Mouse (Mus musculus): Measurements from ENCODE around the gene Dazap2.
"Not testable (repeated sequence)": the region's sequence is repeated elsewhere in the genome, so short reads cannot be mapped to it uniquely, and the experiment has no call there.

Gene Dazap2

DNA sequence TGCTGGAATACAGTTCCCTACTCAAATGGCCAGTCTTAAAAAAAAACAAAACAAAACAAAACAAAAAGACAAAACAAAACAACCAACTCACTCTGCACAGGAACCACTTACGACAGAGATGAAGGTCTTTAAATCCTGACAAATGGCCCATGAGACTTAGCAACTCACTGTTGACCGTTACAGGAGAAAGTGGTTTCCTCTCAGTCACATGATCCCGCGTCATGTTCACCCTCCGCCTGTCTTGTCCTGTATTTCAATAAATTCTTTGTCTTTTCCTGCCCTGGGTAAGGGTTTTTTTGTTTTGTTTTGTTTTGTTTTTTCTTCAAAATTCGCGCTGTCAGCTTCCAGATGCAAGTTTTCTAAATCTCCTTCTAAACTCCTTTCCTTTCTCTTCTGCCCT is 3.2 kb upstream of the Dazap2 start:
- no peak for DNase-seq (ENCODE audit: extremely low spot score)

GRCm38 (mm10) chr15:100612432-100612831 is 2.7 kb upstream of the Dazap2 start:
- no peak for DNase-seq (ENCODE audit: extremely low spot score)

- peak; percentile 77 for DNase-seq (ENCODE audit: extremely low spot score)
Measured at GRCm38 (mm10) chr15:100613584-100613983, 1.6 kb upstream of the Dazap2 start.

DNA sequence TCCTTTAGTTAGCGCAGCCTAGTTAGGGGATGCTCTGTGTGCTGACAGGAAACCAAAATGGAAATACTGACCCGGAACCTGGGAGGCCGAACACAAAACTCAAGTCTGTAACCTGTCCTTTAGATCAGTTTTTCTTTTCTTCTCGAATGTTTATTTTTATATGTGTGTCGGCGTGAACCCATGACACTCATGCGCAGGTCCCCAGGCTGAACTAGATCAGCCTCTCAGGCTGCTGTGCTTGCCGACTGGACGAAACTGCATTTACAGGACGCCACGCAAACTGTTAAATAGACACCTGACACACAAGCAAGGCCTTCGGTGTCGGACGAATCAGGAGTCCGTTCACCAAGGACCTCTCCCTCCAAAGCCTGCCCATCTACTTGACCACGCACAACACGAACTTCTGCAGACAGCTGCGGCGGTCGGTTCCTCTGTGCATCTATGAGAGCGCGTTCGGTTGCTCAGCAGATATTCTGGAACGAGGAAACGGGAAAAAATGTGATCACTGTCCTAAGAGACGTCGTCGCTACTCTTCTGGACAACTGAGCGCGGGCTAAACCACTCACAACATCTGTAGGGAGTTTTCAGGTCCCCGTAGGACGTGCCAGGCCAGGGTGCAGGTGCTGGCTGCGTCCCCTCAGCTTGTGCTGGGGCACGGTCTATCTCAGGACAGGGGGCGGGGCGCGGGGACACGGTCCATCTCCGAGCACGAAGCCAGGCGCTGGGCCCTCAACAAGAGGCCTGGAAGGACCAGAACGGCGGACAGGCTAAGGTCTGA is 742 bp upstream of the Dazap2 start:
- no peak for DNase-seq (ENCODE audit: extremely low spot score)

DNA sequence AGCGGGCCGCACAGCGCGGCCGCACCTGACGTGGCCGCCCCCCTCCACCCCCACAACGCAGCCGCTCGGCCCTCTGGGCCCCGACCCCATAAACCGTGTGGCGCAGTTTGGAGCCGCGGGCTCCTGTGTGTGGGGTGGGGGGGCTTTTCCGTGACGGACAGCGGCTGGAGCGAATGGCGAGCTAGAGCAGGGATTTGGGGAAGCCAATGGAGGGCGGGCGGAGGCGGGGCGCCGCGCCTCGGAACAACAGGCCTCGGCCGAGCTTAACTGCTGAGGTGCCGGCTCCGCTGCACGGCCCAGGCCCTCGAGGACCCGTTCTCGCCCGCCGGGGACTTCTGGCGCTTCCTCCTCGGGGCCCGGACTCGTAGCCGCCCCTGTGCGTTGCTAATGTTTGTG is 674 bp downstream of the Dazap2 start:
- peak; percentile 90 for DNase-seq (ENCODE audit: extremely low spot score)

- DNase-seq (ENCODE audit: extremely low spot score), result no peak
Measured at GRCm38 (mm10) chr15:100616221-100616620, 1.1 kb downstream of the Dazap2 start.

GRCm38 (mm10) chr15:100619200-100619599 is 4.1 kb downstream of the Dazap2 start:
- DNase-seq (ENCODE audit: extremely low spot score), result no peak

DNA sequence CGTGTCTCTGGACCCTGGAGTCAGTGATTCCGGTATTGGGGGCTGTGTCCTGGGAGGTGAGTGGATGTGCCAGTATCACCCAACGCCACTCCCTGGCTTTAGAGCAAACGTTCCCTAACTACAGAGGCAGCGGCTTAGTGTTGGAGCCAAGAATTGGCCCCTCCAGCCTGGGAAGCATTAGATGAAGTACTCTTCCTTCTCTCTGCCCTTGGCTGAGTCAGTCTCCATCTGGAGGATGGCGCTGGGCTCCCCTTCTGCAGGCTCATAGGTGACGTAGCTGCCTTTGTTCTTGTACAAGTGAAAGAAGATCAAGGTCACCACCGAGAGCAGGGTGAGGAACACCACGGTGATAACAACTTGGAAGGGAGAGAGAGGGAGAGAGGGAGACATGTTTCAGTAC is 6.5 kb downstream of the Dazap2 start:
- DNase-seq (ENCODE audit: extremely low spot score), result not testable (repeated sequence)

- DNase-seq (ENCODE audit: extremely low spot score), result no peak
Measured at GRCm38 (mm10) chr15:100622164-100622563, 7.0 kb downstream of the Dazap2 start.

DNA sequence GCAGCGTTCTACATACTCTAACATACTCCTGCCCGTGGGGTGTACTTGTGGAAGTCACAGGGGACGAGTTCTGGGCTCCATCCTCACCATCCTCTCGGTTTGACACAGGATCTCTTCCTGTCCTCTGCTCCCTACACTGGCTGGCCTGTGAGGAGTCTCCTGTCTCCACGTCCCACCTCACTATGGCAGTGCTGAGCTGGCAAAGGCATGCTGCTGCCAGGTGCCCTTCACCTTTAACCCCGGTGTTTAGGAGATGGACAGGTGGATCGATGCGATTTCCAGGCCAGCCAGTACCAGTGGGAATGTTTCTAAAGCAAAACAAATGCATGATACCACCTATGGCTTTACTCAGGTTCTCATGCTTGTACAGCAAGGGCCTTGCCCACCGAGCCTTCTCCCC is 8.6 kb downstream of the Dazap2 start:
- no peak for DNase-seq (ENCODE audit: extremely low spot score)

DNA sequence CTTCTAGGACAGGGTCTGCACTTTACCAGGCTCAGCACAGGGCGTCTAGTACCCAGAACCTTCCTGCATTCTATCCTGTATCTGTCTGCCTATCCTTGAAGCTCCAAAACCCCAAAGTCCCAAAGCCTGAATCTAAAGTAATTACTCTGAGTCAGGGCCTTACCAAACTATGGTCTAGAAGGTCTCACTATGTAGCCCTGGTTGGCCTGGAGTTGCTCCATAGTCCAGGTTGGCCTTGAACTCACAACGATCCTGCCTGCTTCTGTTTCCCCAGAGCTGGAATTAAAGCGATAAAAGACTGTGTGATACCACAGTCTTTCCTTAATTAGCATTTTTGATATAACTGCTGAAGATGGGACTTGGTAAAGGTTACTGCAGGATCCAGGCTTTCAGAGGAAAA is 9.3 kb downstream of the Dazap2 start:
- DNase-seq (ENCODE audit: extremely low spot score), result no peak

DNA sequence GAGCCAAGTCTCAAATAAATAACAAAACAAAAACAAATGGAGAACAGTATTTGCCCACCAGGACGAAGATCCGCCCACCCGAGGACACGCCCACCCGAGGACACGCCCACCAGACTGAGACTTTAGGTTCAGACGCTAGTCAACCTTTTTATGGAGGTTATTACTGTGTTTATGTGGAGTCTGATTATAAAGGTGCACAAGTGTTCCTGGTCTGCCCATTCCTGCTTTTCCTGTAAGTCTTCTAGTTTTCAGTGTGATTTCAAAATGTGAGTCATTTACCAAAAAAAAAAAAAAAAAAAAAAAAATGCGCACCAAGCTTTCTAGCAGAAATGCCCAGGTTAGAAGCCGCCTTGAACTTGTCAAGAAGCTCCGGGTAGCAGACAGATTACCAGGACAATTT is 12.1 kb downstream of the Dazap2 start:
- DNase-seq (ENCODE audit: extremely low spot score), result no peak

DNA sequence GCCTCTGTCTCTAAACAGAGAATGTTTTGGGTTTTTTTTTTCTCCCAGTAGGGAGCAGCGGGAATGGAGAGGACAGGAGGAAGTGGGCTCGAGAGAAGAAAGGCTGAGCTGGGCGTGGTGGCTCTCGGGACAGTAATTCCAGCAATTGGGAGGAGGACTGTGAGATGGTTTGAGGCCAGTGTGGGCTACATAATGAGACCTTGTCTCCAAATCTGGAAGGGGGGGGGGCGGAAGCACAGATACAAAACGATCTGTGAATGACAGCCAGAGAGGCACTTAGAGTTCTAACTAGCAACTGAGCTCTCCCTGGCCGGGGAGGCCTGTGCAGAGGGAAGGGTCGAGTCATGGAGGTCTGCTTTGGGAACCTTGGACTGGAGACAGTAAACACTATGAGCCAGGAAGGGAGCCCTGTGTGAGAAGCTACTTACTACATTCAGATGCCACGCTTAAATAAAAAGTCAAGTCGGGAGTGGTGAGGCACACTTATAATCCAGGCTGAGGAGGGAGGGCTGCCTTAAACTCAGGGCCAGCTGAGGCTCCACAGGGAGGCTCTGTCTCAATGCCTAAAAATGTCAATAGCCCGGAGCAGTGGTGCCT is 12.7 kb downstream of the Dazap2 start:
- DNase-seq (ENCODE audit: extremely low spot score), result no peak

DNA sequence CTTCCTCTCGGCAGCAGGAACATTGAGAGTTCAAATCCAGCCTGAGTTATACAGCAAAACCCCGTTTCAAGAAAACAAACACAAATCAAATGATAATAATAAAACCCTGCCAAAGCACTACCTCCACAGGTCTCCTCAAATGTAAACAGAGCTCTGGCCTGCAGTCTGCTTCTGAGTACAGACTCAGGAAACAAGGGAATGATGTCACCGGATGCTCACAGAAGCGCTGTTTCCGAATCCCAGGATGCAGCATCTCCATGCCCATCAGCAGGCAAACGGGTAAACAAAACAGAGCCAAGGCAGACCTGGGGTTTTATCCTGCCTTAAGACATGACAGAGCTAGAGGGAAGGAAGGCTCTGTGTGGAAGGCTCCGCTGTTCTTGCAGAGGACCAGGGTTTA is 13.6 kb downstream of the Dazap2 start:
- DNase-seq (ENCODE audit: extremely low spot score), result no peak

- DNase-seq (ENCODE audit: extremely low spot score), result no peak
Measured at GRCm38 (mm10) chr15:100630126-100630525, 15.0 kb downstream of the Dazap2 start.

DNA sequence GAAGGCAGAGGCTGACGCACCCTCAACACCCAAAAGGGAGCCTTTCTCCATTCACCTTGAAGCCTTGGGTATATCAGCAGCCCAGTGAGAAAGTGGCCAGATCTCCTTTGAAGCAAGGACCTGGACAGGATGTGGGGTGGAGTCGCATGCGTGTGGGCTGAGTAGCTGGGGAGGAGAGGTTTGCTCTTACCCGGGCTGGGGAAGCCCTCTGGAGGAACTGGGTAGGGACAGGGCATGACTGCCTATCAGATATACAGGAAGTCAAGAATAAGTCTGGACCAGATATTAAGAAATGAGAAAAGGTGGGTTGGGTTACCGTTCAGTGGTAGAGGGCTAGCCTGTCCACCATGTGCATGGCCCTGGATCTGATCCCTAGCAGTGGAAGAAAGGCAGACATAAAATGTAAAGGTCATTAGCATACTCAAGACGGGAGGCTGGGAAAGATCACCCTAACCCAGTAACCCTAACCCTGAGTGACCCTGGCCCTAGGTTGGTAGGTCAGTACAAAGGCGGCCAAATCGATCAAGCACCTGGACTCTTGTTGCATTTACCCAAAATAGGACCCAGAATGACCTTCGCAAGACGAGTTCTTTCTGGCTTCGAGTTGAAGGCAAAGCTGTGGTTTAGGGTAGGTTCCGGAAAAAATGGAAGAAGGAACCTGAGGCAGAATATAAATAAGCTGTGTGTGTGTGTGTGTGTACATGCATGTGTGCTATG is 16.5 kb downstream of the Dazap2 start:
- no peak for DNase-seq (ENCODE audit: extremely low spot score)

GRCm38 (mm10) chr15:100632323-100632722 is 17.2 kb downstream of the Dazap2 start:
- no peak for DNase-seq (ENCODE audit: extremely low spot score)

DNA sequence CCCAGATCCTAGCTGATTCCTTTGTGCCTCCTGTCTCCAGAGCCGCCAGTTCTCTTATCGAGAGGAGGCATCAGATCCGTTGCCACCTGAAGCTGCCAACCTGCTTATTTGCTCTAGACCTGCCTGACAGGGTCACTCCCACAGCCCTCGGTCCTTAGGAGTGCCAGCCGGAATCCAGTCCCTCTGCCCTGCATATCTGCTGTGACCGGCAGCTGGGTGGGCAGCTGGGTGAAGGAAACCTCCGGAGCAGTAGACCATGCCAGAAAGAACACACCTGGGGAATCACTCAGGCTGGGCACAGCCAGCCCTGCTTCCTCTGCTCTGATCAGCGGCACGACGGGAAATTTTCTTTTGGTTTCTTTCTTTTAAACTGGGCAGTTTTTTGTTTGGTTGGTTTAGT is 18.2 kb downstream of the Dazap2 start:
- no peak for DNase-seq (ENCODE audit: extremely low spot score)

GRCm38 (mm10) chr15:100635239-100635638 is 20.1 kb downstream of the Dazap2 start:
- DNase-seq (ENCODE audit: extremely low spot score), result no peak

DNA sequence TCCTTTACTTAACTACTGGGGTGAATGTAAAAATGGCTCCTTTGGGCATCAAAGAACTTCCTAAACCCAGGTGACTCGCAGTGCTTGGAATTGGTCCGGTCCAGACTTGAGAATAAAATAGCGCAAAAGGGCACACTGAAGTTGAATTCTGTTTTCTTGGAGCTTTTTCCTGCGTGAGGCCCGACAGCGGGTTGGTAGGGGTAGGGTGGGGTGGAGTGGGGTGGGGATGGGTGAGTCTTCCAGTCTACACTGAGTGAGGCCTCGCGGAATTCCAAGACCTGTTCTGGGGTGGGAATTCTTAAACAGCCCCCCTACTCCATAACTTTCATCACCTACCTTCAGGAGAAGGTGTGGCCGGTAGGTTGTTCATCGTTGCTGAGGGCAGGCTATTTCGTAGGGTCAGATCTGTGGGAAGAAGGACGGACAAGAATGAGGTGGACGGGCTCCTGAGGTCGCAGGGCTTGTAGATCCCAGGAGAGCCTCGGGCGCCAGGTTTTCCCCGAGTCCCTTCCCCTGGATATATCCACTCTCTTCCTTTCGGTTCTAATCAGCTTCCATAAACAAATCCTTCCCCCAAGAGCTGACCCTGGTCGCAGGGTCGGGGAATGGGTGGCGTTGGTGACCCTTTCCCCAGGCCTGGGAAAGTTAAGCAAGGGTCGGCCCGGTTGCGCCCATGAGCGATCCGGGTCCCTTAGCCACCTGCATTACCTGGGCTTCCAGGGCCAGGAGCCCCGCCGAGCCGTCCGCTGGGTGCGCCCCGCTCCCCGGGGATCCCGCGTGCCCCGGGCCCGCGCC is 20.9 kb downstream of the Dazap2 start:
- DNase-seq (ENCODE audit: extremely low spot score), result peak; percentile 27

DNA sequence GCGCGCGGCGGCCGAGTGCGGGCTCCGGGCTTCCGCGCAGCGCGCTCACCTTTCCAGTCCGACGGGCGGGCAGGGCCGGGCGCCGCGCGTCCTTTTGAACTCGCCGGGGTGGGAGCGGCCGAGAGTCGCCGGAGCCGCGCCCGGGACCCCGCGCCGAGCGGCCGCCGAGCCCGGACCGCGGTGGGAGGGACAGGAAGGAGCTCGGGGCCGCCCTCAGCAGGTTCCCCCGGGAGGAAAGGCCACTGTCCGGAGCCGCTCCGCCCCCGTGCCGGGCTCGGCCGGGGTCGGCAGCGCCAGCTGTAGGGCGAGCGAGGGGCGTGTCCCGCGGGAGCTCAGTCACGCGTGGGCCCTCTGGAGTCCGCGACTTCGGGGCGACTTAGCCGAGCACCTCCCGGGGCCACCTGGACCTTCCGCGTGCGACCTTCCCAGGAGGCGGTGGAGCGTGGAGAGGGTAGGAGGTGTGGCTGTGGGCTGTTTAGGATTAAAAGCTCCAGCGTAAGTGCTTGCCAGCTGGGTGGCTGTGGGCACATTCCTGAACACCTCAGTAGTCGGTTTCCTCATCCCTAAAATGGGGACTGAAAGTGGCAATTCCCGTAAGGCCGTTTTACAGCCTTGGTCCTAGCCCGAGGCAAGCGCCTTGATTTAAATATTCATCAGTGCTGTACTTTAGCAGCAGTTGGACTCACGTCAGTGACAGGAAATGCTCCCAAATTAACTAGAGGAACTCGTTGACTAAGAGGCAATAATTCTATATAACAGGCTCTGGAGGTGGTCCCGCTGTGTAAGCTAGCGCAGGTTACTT is 21.8 kb downstream of the Dazap2 start, which contains the start of gene Smagp:
Gene Smagp (minus strand): TSS at position 241 of the 802 bp plus-strand sequence.
- peak; percentile 37 for DNase-seq (ENCODE audit: extremely low spot score)
